In the genomic region with DNA sequence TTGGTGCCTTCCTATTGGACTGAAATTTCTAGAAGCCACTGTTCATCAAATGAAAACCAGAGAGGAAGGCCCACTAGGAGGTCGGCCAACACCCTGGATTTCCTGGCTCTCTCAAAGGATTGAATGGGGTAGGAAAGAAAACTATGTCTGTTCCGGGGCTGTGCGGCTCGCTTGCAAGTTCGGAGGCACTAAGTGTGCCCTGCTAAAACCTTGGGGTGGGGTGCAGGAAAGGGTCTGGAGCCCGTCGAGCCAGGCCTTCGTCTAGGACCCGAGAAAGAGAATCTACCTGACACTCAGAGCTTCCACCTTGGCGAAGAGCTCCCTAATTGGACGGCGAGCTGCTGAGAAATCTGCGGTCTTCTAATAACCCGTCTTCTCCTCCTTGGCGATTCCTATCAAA, we compare ENCODE assay signal across 17 mouse cellular contexts. TPM values are rescaled to one million over a fixed set of nuclear protein-coding genes. Genes with fewer than 3 reads are reported as not detected.
DNase-seq lines count a peak whose midpoint lies in the region; ATAC-seq lines count a peak whose summit lies in the region.
"Had no signal": no experiment of that assay in that cellular context is flagged by ENCODE, and none has a peak within 500 bp of the region (broad histone marks: within the 10 kb centered on the region; RNA-seq: fewer than 3 reads in every experiment).

No protein-coding gene starts in this region.

- peaks cover 93% of the 10 kb centered on the region for H3K27me3 ChIP-seq in heart, embryonic 13.5 days (replicated peaks)
- H3K27me3 ChIP-seq in midbrain, embryonic 11.5 days (ENCODE audit: control insufficient read depth, insufficient read depth, low read length), result peaks cover 74% of the 10 kb centered on the region
- peaks cover 88% of the 10 kb centered on the region for H3K27me3 ChIP-seq in midbrain, embryonic 13.5 days
- H3K27me3 ChIP-seq in embryonic facial prominence, embryonic 12.5 days, result peaks cover 58% of the 10 kb centered on the region
- peaks cover 90% of the 10 kb centered on the region for H3K27me3 ChIP-seq in limb, embryonic 15.5 days

- no peaks in the 10 kb centered on the region for H3K9me3 ChIP-seq in heart, embryonic 13.5 days
- H3K9me3 ChIP-seq in midbrain, embryonic 11.5 days (ENCODE audit: control insufficient read depth, low read length), result no peaks in the 10 kb centered on the region
- H3K9me3 ChIP-seq in midbrain, embryonic 13.5 days, result no peaks in the 10 kb centered on the region
- no peaks in the 10 kb centered on the region for H3K9me3 ChIP-seq in embryonic facial prominence, embryonic 12.5 days
- no peaks in the 10 kb centered on the region for H3K9me3 ChIP-seq in limb, embryonic 15.5 days
- H3K9me3 ChIP-seq: limb, embryonic 12.5 days had no signal

- H3K27ac ChIP-seq in heart, embryonic 13.5 days (replicated peaks), result no peak overlapping the region
- no peak overlapping the region for H3K27ac ChIP-seq in midbrain, embryonic 11.5 days (ENCODE audit: low read depth, low read length)
- H3K27ac ChIP-seq in midbrain, embryonic 13.5 days, result no peak overlapping the region
- peak overlapping the region; percentile 76 for H3K27ac ChIP-seq in embryonic facial prominence, embryonic 12.5 days
- H3K27ac ChIP-seq in limb, embryonic 15.5 days, result no peak overlapping the region
- H3K27ac ChIP-seq: limb, embryonic 12.5 days had no signal

- peak overlapping the region; percentile 0; the same call in 1 of the 2 replicates for H3K4me3 ChIP-seq in heart, embryonic 13.5 days
- H3K4me3 ChIP-seq in midbrain, embryonic 11.5 days (ENCODE audit: low read depth, low read length), result no peak overlapping the region
- H3K4me3 ChIP-seq in midbrain, embryonic 13.5 days (replicated peaks), result no peak overlapping the region
- H3K4me3 ChIP-seq in embryonic facial prominence, embryonic 12.5 days, result peak overlapping the region; percentile 42
- H3K4me3 ChIP-seq in limb, embryonic 15.5 days, result 0 out of 2 replicates have a peak overlapping the region, but pooled peaks have one; percentile 2

- H3K36me3 ChIP-seq in heart, embryonic 13.5 days, result no peaks in the 10 kb centered on the region
- no peaks in the 10 kb centered on the region for H3K36me3 ChIP-seq in midbrain, embryonic 11.5 days (ENCODE audit: control insufficient read depth, insufficient read depth, low read length)
- no peaks in the 10 kb centered on the region for H3K36me3 ChIP-seq in midbrain, embryonic 13.5 days
- no peaks in the 10 kb centered on the region for H3K36me3 ChIP-seq in embryonic facial prominence, embryonic 12.5 days
- H3K36me3 ChIP-seq in limb, embryonic 15.5 days, result no peaks in the 10 kb centered on the region
- H3K36me3 ChIP-seq: limb, embryonic 12.5 days had no signal

- no peak overlapping the region for H3K4me2 ChIP-seq in heart, embryonic 13.5 days
- H3K4me2 ChIP-seq in midbrain, embryonic 11.5 days, result no peak overlapping the region
- no peak overlapping the region for H3K4me2 ChIP-seq in midbrain, embryonic 13.5 days (replicated peaks)
- peak overlapping the region; percentile 53 for H3K4me2 ChIP-seq in embryonic facial prominence, embryonic 12.5 days (replicated peaks)
- H3K4me2 ChIP-seq in limb, embryonic 15.5 days, result no peak overlapping the region

- no peak for ATAC-seq in heart, embryonic 13.5 days (ENCODE audit: extremely low read depth, insufficient number of reproducible peaks, low FRiP score, low TSS enrichment)
- ATAC-seq in midbrain, embryonic 11.5 days (ENCODE audit: low FRiP score), result no peak
- no peak for ATAC-seq in midbrain, embryonic 13.5 days
- ATAC-seq in embryonic facial prominence, embryonic 12.5 days (ENCODE audit: insufficient number of reproducible peaks, insufficient read depth, low FRiP score, low TSS enrichment), result no peak
- no peak for ATAC-seq in limb, embryonic 15.5 days (ENCODE audit: insufficient number of reproducible peaks, low FRiP score, low TSS enrichment, low read depth)
- ATAC-seq: intestine, postnatal 0 days had no signal

- intact Hi-C loops in left cerebral cortex, postnatal 14 days (cut with DNase I), result no loop called here

- no peak overlapping the region for H3K9ac ChIP-seq in heart, embryonic 13.5 days
- H3K9ac ChIP-seq in midbrain, embryonic 11.5 days (ENCODE audit: low read length), result no peak overlapping the region
- no peak overlapping the region for H3K9ac ChIP-seq in midbrain, embryonic 13.5 days (replicated peaks)
- H3K9ac ChIP-seq in embryonic facial prominence, embryonic 12.5 days, result peak overlapping the region; percentile 53
- no peak overlapping the region for H3K9ac ChIP-seq in limb, embryonic 15.5 days
- H3K9ac ChIP-seq: limb, embryonic 12.5 days had no signal

- peaks cover 40% of the 10 kb centered on the region for H3K4me1 ChIP-seq in heart, embryonic 13.5 days
- peaks cover 11% of the 10 kb centered on the region for H3K4me1 ChIP-seq in midbrain, embryonic 11.5 days (ENCODE audit: control insufficient read depth, insufficient read depth, low read length)
- peaks cover 27% of the 10 kb centered on the region for H3K4me1 ChIP-seq in midbrain, embryonic 13.5 days (replicated peaks)
- peaks cover 12% of the 10 kb centered on the region; the same call in 1 of the 2 replicates for H3K4me1 ChIP-seq in embryonic facial prominence, embryonic 12.5 days
- H3K4me1 ChIP-seq in limb, embryonic 15.5 days, result peaks cover 43% of the 10 kb centered on the region

- 4% methylated on average over 15 of the region's 15 CpGs for WGBS in heart, embryonic 13.5 days
- WGBS in midbrain, embryonic 11.5 days, result 2% methylated on average over 15 of the region's 15 CpGs
- WGBS in midbrain, embryonic 13.5 days, result 1% methylated on average over 15 of the region's 15 CpGs
- WGBS in embryonic facial prominence, embryonic 12.5 days, result 2% methylated on average over 15 of the region's 15 CpGs
- 2% methylated on average over 15 of the region's 15 CpGs for WGBS in limb, embryonic 15.5 days

- no peak for DNase-seq in heart, postnatal 4 days
- peak; percentile 95 for DNase-seq in midbrain, embryonic 11.5 days (ENCODE audit: low spot score, missing footprints)
- no peak for DNase-seq in left cerebral cortex, postnatal 14 days (ENCODE audit: low spot score in 2 of 2)
- DNase-seq: cerebellum, adult 11 months; layer of hippocampus, postnatal 36 days; right cerebral cortex, postnatal 25 days had no signal

RNA-seq across cellular contexts. Expression of gene Lhx8, which starts 2.5 kb away (rescaled TPM):
- 0.11 and 0.18 TPM in 2 replicates for polyA plus RNA-seq in heart, embryonic 13.5 days (2015; fragmentation: Nextera tagmentation; extraction: Ambion mirVana)
- not detected for total RNA-seq in heart, postnatal 4 days (2021)
- 0.27 TPM in 1 of 2 replicates, not detected in the other for polyA plus RNA-seq in midbrain, embryonic 11.5 days (2014; fragmentation: Nextera tagmentation; extraction: Ambion mirVana)
- polyA plus RNA-seq in midbrain, embryonic 13.5 days (2015; fragmentation: Nextera tagmentation; extraction: Ambion mirVana), result 0.37 and 1.4 TPM in 2 replicates
- polyA plus RNA-seq in embryonic facial prominence, embryonic 12.5 days (2016; fragmentation: Nextera tagmentation; extraction: Ambion mirVana), result 60.9 and 72.6 TPM in 2 replicates
- 1.2 and 2.4 TPM in 2 replicates for polyA plus RNA-seq in limb, embryonic 15.5 days (2015; fragmentation: Nextera tagmentation; extraction: Ambion mirVana)
- total RNA-seq in left cerebral cortex, postnatal 14 days (2021), result 1 to 10 TPM in 1 of 2 experiments, not detected in 1; 1.4 TPM
- total RNA-seq: common myeloid progenitor, adult 5-6 weeks; granulocyte monocyte progenitor cell, adult 5-6 weeks; heart, postnatal 36 days; layer of hippocampus, postnatal 36 days; monocyte, adult 5-6 weeks had no signal
- polyA plus RNA-seq: intestine, postnatal 0 days; liver, embryonic 16.5 days had no signal

Comparison
In these comparisons a context has a peak if more than half of its experiments do, and no peak if none do; other contexts are left out.
1. H3K4me3 ChIP-seq: peak in heart, embryonic 13.5 days (single experiment), embryonic facial prominence, embryonic 12.5 days (single experiment) and limb, embryonic 15.5 days (single experiment); none in midbrain, embryonic 11.5 days (single experiment) and midbrain, embryonic 13.5 days (single experiment).
2. RNA of gene Lhx8, which starts 2.5 kb away (polyA plus RNA-seq): 60.9 to 72.6 TPM in embryonic facial prominence, embryonic 12.5 days; 1.2 to 2.4 TPM in limb, embryonic 15.5 days, 0.37 to 1.4 TPM in midbrain, embryonic 13.5 days, 0.27 TPM in midbrain, embryonic 11.5 days and 0.11 to 0.18 TPM in heart, embryonic 13.5 days; every median in the first group is over 10 times any median in the second.